ENCODE assay signal across 8 mouse cellular contexts in the genomic region with DNA sequence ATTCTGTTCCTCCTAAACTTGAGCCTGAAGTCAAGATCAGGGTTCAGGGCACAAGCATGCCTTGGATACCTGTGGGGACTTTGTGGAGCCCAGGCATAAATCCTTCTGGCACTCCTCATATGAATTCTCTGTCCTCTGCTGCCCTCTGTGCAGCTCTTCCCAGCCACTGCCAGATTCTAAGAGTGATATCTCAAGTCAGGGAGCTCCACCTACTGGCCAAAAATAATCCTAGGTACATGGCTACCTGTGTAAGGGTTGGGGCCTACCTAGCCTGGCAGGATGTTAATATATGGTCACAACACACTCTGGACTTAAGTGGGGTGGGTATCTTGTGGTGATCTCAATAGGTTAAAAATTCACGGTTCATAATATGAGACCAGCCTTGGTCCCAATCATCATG. TPM values are rescaled to one million over a fixed set of nuclear protein-coding genes. Genes with fewer than 3 reads are reported as not detected.
A peak's percentile ranks its signal among the peaks of the same experiment; 100 is the strongest.
DNase-seq lines count a peak whose midpoint lies in the region; ATAC-seq and TF ChIP-seq lines count a peak whose summit lies in the region.

No protein-coding gene starts in this region.

- peak; percentile 70 for DNase-seq in gastrocnemius, adult 18-20 months (ENCODE audit: low spot score)
- no peak for DNase-seq in gastrocnemius, postnatal 10 days
- peak; percentile 84 for DNase-seq in cerebellum, adult 9-11 months
- peak; percentile 41 for DNase-seq in heart, postnatal 4 days
- peak; percentile 58 to 69 for DNase-seq in kidney, postnatal 4 days

- 59% methylated on average over 1 of the region's 1 CpGs for WGBS in stomach, embryonic 14.5 days

- ATAC-seq in megakaryocyte-erythroid progenitor cell, adult 5-6 weeks (replicated peaks; ENCODE audit: low FRiP score, low TSS enrichment, poor library complexity, severe bottlenecking), result peak; percentile 79
- peak; percentile 51; the same call in 1 of the 2 replicates for ATAC-seq in stomach, embryonic 14.5 days (ENCODE audit: insufficient number of reproducible peaks, insufficient read depth, low FRiP score, low read depth)

- H3K27me3 ChIP-seq in ES-Bruce4 (ENCODE audit: control insufficient read depth, insufficient read depth, low read length, poor library complexity, severe bottlenecking), result no peaks in the 10 kb centered on the region
- H3K27me3 ChIP-seq in stomach, embryonic 14.5 days (ENCODE audit: control insufficient read depth, insufficient read depth, low read length), result no peaks in the 10 kb centered on the region

- no peak overlapping the region for H3K4me2 ChIP-seq in stomach, embryonic 14.5 days (replicated peaks; ENCODE audit: low read depth, low read length)

- H3K27ac ChIP-seq in ES-Bruce4 (ENCODE audit: insufficient read depth, low read length), result no peak overlapping the region
- H3K27ac ChIP-seq in stomach, embryonic 14.5 days (ENCODE audit: low read length), result no peak overlapping the region

- peaks cover 2% of the 10 kb centered on the region for H3K36me3 ChIP-seq in ES-Bruce4 (ENCODE audit: control insufficient read depth, insufficient read depth, low read length, poor library complexity, severe bottlenecking)
- peaks cover 41% of the 10 kb centered on the region for H3K36me3 ChIP-seq in stomach, embryonic 14.5 days (ENCODE audit: control insufficient read depth, insufficient read depth, low read length)

- H3K4me1 ChIP-seq in ES-Bruce4 (ENCODE audit: control insufficient read depth, insufficient read depth, low read length), result no peaks in the 10 kb centered on the region
- H3K4me1 ChIP-seq in stomach, embryonic 14.5 days (ENCODE audit: control insufficient read depth, insufficient read depth, low read length), result no peaks in the 10 kb centered on the region

- peak; percentile 68 for TF ChIP-seq CTCF in ES-Bruce4 (IDR thresholded peaks at IDR 0.05; ENCODE audit: low read depth, low read length)

- no peaks in the 10 kb centered on the region for H3K9me3 ChIP-seq in ES-Bruce4 (replicated peaks; ENCODE audit: control insufficient read depth, insufficient read depth, low read length, poor library complexity, severe bottlenecking)
- no peaks in the 10 kb centered on the region for H3K9me3 ChIP-seq in stomach, embryonic 14.5 days (ENCODE audit: control insufficient read depth, low read depth, low read length)

- no peak overlapping the region for H3K4me3 ChIP-seq in ES-Bruce4 (ENCODE audit: low read depth, low read length)
- no peak overlapping the region for H3K4me3 ChIP-seq in stomach, embryonic 14.5 days (ENCODE audit: low read depth, low read length)

- no peak overlapping the region for H3K9ac ChIP-seq in ES-Bruce4 (ENCODE audit: low read depth, poor library complexity, severe bottlenecking)
- no peak overlapping the region for H3K9ac ChIP-seq in stomach, embryonic 14.5 days (replicated peaks; ENCODE audit: low read depth, low read length)

- TF ChIP-seq POLR2A in ES-Bruce4 (IDR thresholded peaks at IDR 0.05; ENCODE audit: insufficient read depth, low read length), result no peak

- TF ChIP-seq EP300 in ES-Bruce4 (IDR thresholded peaks at IDR 0.05; ENCODE audit: insufficient read depth, low read depth, low read length), result no peak

RNA-seq across cellular contexts. Expression of gene Idua, which starts 8.3 kb away (rescaled TPM):
- total RNA-seq in gastrocnemius, adult 18-20 months (2021), result 1 to 10 TPM; 8.2 to 10.0 TPM
- 1 to 10 TPM; 6.3 to 8.0 TPM for total RNA-seq in gastrocnemius, postnatal 10 days (2021)
- 13.8 and 17.4 TPM in 2 replicates for polyA plus RNA-seq in ES-Bruce4 (2011; ENCODE audit: insufficient read depth, insufficient read length, low read depth, missing spikeins)
- total RNA-seq in heart, postnatal 4 days (2021), result 10 to 100 TPM; 12.9 to 15.3 TPM
- 19.9 and 20.7 TPM in 2 replicates for total RNA-seq in megakaryocyte-erythroid progenitor cell, adult 5-6 weeks (2014; fragmentation: Nextera tagmentation)
- total RNA-seq in megakaryocyte-erythroid progenitor cell, adult 5-6 weeks (2017), result 2.8 and 7.8 TPM in 2 replicates
- 13.4 and 18.0 TPM in 2 replicates for polyA plus RNA-seq in stomach, embryonic 14.5 days (2014; fragmentation: Nextera tagmentation; extraction: Ambion mirVana)

RNA-seq across cellular contexts. Expression of gene Dgkq, which starts 17.6 kb away (rescaled TPM):
- 1 to 10 TPM; 2.4 to 3.9 TPM for total RNA-seq in gastrocnemius, adult 18-20 months (2021)
- 1 to 10 TPM; 3.7 to 8.3 TPM for total RNA-seq in gastrocnemius, postnatal 10 days (2021)
- 6.5 and 10.7 TPM in 2 replicates for polyA plus RNA-seq in ES-Bruce4 (2011; ENCODE audit: insufficient read depth, insufficient read length, low read depth, missing spikeins)
- 10 to 100 TPM; 11.8 to 16.2 TPM for total RNA-seq in heart, postnatal 4 days (2021)
- total RNA-seq in megakaryocyte-erythroid progenitor cell, adult 5-6 weeks (2014; fragmentation: Nextera tagmentation), result 16.3 and 24.7 TPM in 2 replicates
- total RNA-seq in megakaryocyte-erythroid progenitor cell, adult 5-6 weeks (2017), result 10.5 and 13.0 TPM in 2 replicates
- polyA plus RNA-seq in stomach, embryonic 14.5 days (2014; fragmentation: Nextera tagmentation; extraction: Ambion mirVana), result 9.1 and 11.6 TPM in 2 replicates

RNA-seq across cellular contexts. Expression of gene Tmem175, which starts 22.3 kb away (rescaled TPM):
- 10 to 100 TPM in 1 of 2 experiments, 1 to 10 TPM in 1; 7.6 to 10.7 TPM for total RNA-seq in gastrocnemius, adult 18-20 months (2021)
- total RNA-seq in gastrocnemius, postnatal 10 days (2021), result 1 to 10 TPM; 6.8 to 7.8 TPM
- polyA plus RNA-seq in ES-Bruce4 (2011; ENCODE audit: insufficient read depth, insufficient read length, low read depth, missing spikeins), result 16.1 and 19.7 TPM in 2 replicates
- total RNA-seq in heart, postnatal 4 days (2021), result 1 to 10 TPM; 8.3 to 9.4 TPM
- 20.5 and 21.9 TPM in 2 replicates for total RNA-seq in megakaryocyte-erythroid progenitor cell, adult 5-6 weeks (2014; fragmentation: Nextera tagmentation)
- 6.5 and 12.3 TPM in 2 replicates for total RNA-seq in megakaryocyte-erythroid progenitor cell, adult 5-6 weeks (2017)
- polyA plus RNA-seq in stomach, embryonic 14.5 days (2014; fragmentation: Nextera tagmentation; extraction: Ambion mirVana), result 34.3 and 35.2 TPM in 2 replicates

RNA-seq across cellular contexts. Expression of gene Gak, which starts 22.3 kb away (rescaled TPM):
- 10 to 100 TPM; 10.9 to 11.9 TPM for total RNA-seq in gastrocnemius, adult 18-20 months (2021)
- total RNA-seq in gastrocnemius, postnatal 10 days (2021), result 10 to 100 TPM; 19.7 to 23.0 TPM
- polyA plus RNA-seq in ES-Bruce4 (2011; ENCODE audit: insufficient read depth, insufficient read length, low read depth, missing spikeins), result 55.0 and 63.0 TPM in 2 replicates
- total RNA-seq in heart, postnatal 4 days (2021), result 10 to 100 TPM; 36.7 to 36.9 TPM
- total RNA-seq in megakaryocyte-erythroid progenitor cell, adult 5-6 weeks (2014; fragmentation: Nextera tagmentation), result 66.2 and 88.6 TPM in 2 replicates
- 101 and 104 TPM in 2 replicates for total RNA-seq in megakaryocyte-erythroid progenitor cell, adult 5-6 weeks (2017)
- 49.9 and 50.4 TPM in 2 replicates for polyA plus RNA-seq in stomach, embryonic 14.5 days (2014; fragmentation: Nextera tagmentation; extraction: Ambion mirVana)

RNA-seq across cellular contexts. Expression of gene Slc26a1, which starts 23.5 kb away (rescaled TPM):
- under 1 TPM in 1 of 2 experiments, not detected in 1; 0.12 TPM for total RNA-seq in gastrocnemius, adult 18-20 months (2021)
- under 1 TPM; 0.07 to 0.20 TPM for total RNA-seq in gastrocnemius, postnatal 10 days (2021)
- polyA plus RNA-seq in ES-Bruce4 (2011; ENCODE audit: insufficient read depth, insufficient read length, low read depth, missing spikeins), result not detected in 2 replicates
- total RNA-seq in heart, postnatal 4 days (2021), result under 1 TPM in 1 of 2 experiments, not detected in 1; 0.23 TPM
- 22.9 and 25.8 TPM in 2 replicates for total RNA-seq in megakaryocyte-erythroid progenitor cell, adult 5-6 weeks (2014; fragmentation: Nextera tagmentation)
- total RNA-seq in megakaryocyte-erythroid progenitor cell, adult 5-6 weeks (2017), result 10.7 and 12.3 TPM in 2 replicates
- 1.1 and 1.9 TPM in 2 replicates for polyA plus RNA-seq in stomach, embryonic 14.5 days (2014; fragmentation: Nextera tagmentation; extraction: Ambion mirVana)
